Comparison of ENCODE assay signal across 25 mouse cellular contexts in genomic region chr16:91384221-91384620, GRCm38 (mm10). TPM values are rescaled to one million over a fixed set of nuclear protein-coding genes. Genes with fewer than 3 reads are reported as not detected.
"Had no signal": no experiment of that assay in that cellular context is flagged by ENCODE, and none has a peak within 500 bp of the region (broad histone marks: within the 10 kb centered on the region; RNA-seq: fewer than 3 reads in every experiment).

No protein-coding gene starts in this region.

- H3K9ac ChIP-seq: intestine, embryonic 15.5 days; liver, embryonic 14.5 days; neural tube, embryonic 12.5 days; neural tube, embryonic 15.5 days had no signal

- H3K27me3 ChIP-seq: intestine, embryonic 15.5 days; megakaryocyte, embryonic 14.5 days; neural tube, embryonic 12.5 days; neural tube, embryonic 15.5 days had no signal

- H3K4me1 ChIP-seq: neural tube, embryonic 12.5 days; neural tube, embryonic 15.5 days had no signal

- H3K27ac ChIP-seq: intestine, embryonic 15.5 days; left cerebral cortex, adult 2 months; liver, embryonic 14.5 days; midbrain, embryonic 10.5 days; neural tube, embryonic 12.5 days; neural tube, embryonic 15.5 days; stomach, postnatal 0 days had no signal

- H3K9me3 ChIP-seq: intestine, embryonic 15.5 days; megakaryocyte, embryonic 14.5 days; midbrain, embryonic 10.5 days; neural tube, embryonic 12.5 days; neural tube, embryonic 15.5 days had no signal

- H3K4me2 ChIP-seq: intestine, embryonic 15.5 days; neural tube, embryonic 12.5 days; neural tube, embryonic 15.5 days had no signal

- ATAC-seq: intestine, embryonic 15.5 days had no signal

- DNase-seq: kidney, adult 18-20 months; kidney, postnatal 36 days; layer of hippocampus, postnatal 36 days; lung, adult 18-20 months; lung, postnatal 10 days; midbrain, embryonic 14.5 days; right cerebral cortex, adult 18-20 months; right cerebral cortex, postnatal 14 days; right cerebral cortex, postnatal 4 days; thymus, adult 2 months; thymus, postnatal 14 days; thymus, postnatal 4 days had no signal

- H3K4me3 ChIP-seq: intestine, embryonic 15.5 days; left cerebral cortex, adult 2 months; megakaryocyte, embryonic 14.5 days; midbrain, embryonic 10.5 days; neural tube, embryonic 12.5 days; neural tube, embryonic 15.5 days had no signal

RNA-seq across cellular contexts. Expression of gene Gm21970, which starts 7.3 kb away (rescaled TPM):
- polyA plus RNA-seq: intestine, embryonic 15.5 days; kidney, embryonic 16.5 days; limb, embryonic 11.5 days; limb, embryonic 14.5 days; liver, adult 2 months; midbrain, embryonic 10.5 days; midbrain, embryonic 14.5 days; neural tube, embryonic 12.5 days; neural tube, embryonic 15.5 days; stomach, embryonic 14.5 days; stomach, postnatal 0 days; thymus, adult 2 months had no signal
